Mouse (Mus musculus): ENCODE data around the gene Vmn2r8. TPM values are rescaled to one million over a fixed set of nuclear protein-coding genes. Genes with fewer than 3 reads are reported as not detected.

Vmn2r8 gene
- not detected in 2 replicates for polyA plus RNA-seq (2015; fragmentation: Nextera tagmentation; extraction: Ambion mirVana)

GRCm38 (mm10) chr5:108808750-108809149 is at the start of gene Vmn2r8:
Gene Vmn2r8 (minus strand): TSS chr5:108808850.

GRCm38 (mm10) chr5:108852501-108852900 is 43.9 kb upstream of the Vmn2r8 start, which contains the start of gene Vmn2r9:
Gene Vmn2r9 (minus strand): TSS chr5:108852601.

GRCm38 (mm10) chr5:108795263-108795662 is 13.4 kb downstream of the Vmn2r8 start, which contains the start of gene Tmed11:
Gene Tmed11 (minus strand): TSS chr5:108795363.

GRCm38 (mm10) chr5:108774630-108775306 is 33.9 kb downstream of the Vmn2r8 start, which contains the start of gene Rnf212:
Gene Rnf212 (minus strand): TSS chr5:108774982.

Other genes starting within 250 kb of the Vmn2r8 start
- 25.4 and 27.5 TPM in 2 replicates for gene Gak, start 179.1 kb downstream of the Vmn2r8 start, polyA plus RNA-seq (2015; fragmentation: Nextera tagmentation; extraction: Ambion mirVana)
- gene Tmem175, start 179.1 kb downstream of the Vmn2r8 start, polyA plus RNA-seq (2015; fragmentation: Nextera tagmentation; extraction: Ambion mirVana) = 13.6 and 15.8 TPM in 2 replicates
- gene Idua, start 148.5 kb downstream of the Vmn2r8 start, polyA plus RNA-seq (2015; fragmentation: Nextera tagmentation; extraction: Ambion mirVana) = 4.3 and 5.1 TPM in 2 replicates
- 2.6 and 4.0 TPM in 2 replicates for gene Dgkq, start 139.2 kb downstream of the Vmn2r8 start, polyA plus RNA-seq (2015; fragmentation: Nextera tagmentation; extraction: Ambion mirVana)
- 8.5 and 11.3 TPM in 2 replicates for gene Slc26a1, start 133.3 kb downstream of the Vmn2r8 start, polyA plus RNA-seq (2015; fragmentation: Nextera tagmentation; extraction: Ambion mirVana)
- gene Fgfrl1, start 116.5 kb downstream of the Vmn2r8 start, polyA plus RNA-seq (2015; fragmentation: Nextera tagmentation; extraction: Ambion mirVana) = 8.7 and 9.4 TPM in 2 replicates
- gene Rnf212, start 33.9 kb downstream of the Vmn2r8 start, polyA plus RNA-seq (2015; fragmentation: Nextera tagmentation; extraction: Ambion mirVana) = 1.2 and 1.6 TPM in 2 replicates
- 0.28 TPM in 1 of 2 replicates, not detected in the other for gene Tmed11, start 13.5 kb downstream of the Vmn2r8 start, polyA plus RNA-seq (2015; fragmentation: Nextera tagmentation; extraction: Ambion mirVana)
- not detected in 2 replicates for gene Vmn2r9, start 43.8 kb upstream of the Vmn2r8 start, polyA plus RNA-seq (2015; fragmentation: Nextera tagmentation; extraction: Ambion mirVana)
- gene Vmn2r10, start 197.7 kb upstream of the Vmn2r8 start, polyA plus RNA-seq (2015; fragmentation: Nextera tagmentation; extraction: Ambion mirVana) = not detected in 2 replicates